Mouse (Mus musculus): Measurements from ENCODE around the gene Tssc4. TPM values are rescaled to one million over a fixed set of nuclear protein-coding genes. Genes with fewer than 3 reads are reported as not detected.

Gene Tssc4
- polyA plus RNA-seq, 1 experiment from 2014 or later = 91.7 TPM

GRCm38 (mm10) chr7:143106672-143107465 is 37.8 kb downstream of the Tssc4 start:
- ATAC-seq (ENCODE audit: low FRiP score, low read depth) = no peak
- Histone ChIP-seq H3K27me3 (replicated peaks) (peaks cover 43% of the 10 kb centered on the region), H3K9me3 (no peaks in the 10 kb centered on the region), H3K9ac (no peak overlapping the region), H3K4me3 (peak overlapping the region; percentile 21), H3K36me3 (no peaks in the 10 kb centered on the region), H3K27ac (no peak overlapping the region), H3K4me2 (replicated peaks) (peak overlapping the region; percentile 58), H3K4me1 (peaks cover 8% of the 10 kb centered on the region)
- 8% methylated on average over 53 of the region's 57 CpGs for WGBS

DNA sequence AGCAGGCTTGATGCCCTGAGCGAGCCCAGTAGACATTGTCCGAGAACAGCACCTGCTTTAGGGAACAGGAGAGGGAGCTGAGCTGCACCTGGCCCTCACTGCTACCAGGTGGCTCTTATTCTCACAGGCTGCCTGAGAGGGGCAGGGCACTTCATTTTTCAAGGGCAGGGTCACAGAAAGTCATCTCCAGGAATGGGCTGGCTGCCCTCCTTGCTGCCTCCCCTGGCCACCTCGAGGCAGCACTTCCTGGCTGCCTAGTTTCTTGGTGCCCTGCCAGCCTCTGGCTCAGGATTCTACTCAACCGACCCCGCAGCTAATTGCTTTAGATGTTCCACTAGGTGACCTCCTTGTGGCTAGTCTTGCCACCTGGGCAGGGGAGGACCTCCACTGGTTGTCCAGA is 39.2 kb downstream of the Tssc4 start:
- H3K27ac ChIP-seq = no peak overlapping the region
- peaks cover 43% of the 10 kb centered on the region for H3K27me3 ChIP-seq (replicated peaks)
- H3K9ac ChIP-seq = no peak overlapping the region
- H3K4me2 ChIP-seq (replicated peaks) = no peak overlapping the region
- H3K4me3 ChIP-seq = no peak overlapping the region
- no peaks in the 10 kb centered on the region for H3K36me3 ChIP-seq
- no peaks in the 10 kb centered on the region for H3K9me3 ChIP-seq
- peaks cover 8% of the 10 kb centered on the region for H3K4me1 ChIP-seq
- WGBS = 44% methylated on average over 5 of the region's 5 CpGs
- ATAC-seq (ENCODE audit: low FRiP score, low read depth) = no peak

DNA sequence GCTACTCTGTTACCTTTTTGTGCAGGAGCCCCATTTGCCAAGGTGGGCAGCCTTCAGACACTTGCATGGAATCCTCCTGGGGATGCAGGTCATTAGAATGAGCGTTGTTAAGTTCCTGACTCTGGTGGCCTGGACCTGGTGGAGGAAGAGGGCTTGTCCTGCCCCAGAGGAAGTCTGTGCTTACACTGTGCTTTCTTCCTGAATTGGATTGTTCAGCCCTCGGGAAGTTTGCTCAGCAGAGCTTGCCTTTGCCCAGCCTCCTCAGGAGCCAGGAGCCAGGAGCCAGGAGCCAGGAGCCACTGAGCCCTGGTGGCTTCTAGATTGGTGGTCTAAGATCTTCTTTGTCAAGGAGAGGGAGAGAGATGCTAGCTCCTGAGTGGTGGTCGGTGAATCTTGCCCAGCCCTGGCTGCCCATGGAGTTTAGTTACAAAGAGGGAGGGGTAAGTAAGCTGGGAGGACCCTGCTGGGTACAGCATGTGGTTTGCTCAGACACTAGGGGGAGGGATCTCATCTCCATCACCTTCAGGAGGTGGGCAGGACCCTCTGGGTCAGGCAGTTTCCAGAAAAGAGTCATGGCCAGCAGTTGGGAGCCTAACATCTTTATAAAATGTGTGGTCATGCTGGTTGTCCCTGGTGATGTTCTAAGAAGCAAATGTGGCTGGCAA is 40.1 kb downstream of the Tssc4 start:
- Histone ChIP-seq H3K4me1 (peaks cover 8% of the 10 kb centered on the region), H3K4me3 (no peak overlapping the region), H3K4me2 (replicated peaks) (no peak overlapping the region), H3K27me3 (replicated peaks) (peaks cover 43% of the 10 kb centered on the region), H3K9ac (no peak overlapping the region), H3K27ac (no peak overlapping the region), H3K9me3 (peaks cover 1% of the 10 kb centered on the region; the same call in 1 of the 2 replicates), H3K36me3 (no peaks in the 10 kb centered on the region)
- 30% methylated on average over 3 of the region's 3 CpGs for WGBS
- no peak for ATAC-seq (ENCODE audit: low FRiP score, low read depth)

DNA sequence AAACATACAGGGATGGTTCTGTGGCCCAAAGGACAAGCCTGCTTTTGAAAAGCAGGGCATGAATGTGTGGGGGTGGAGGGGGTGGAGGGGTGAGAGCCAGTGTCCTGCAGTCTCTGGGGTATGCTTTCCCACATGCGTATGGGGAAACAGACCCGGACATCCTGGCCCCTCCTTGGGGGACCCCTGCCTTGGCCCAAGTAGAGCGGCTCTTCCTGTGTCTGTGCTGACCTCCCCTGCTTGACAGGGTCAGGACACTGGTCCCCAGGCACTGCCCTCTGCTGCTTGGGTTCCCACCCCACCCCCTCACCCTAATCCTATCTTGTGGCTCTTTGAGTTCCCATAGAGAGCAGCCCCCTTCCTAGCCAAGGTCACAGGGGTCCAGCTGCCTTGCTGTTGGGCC is 40.6 kb downstream of the Tssc4 start:
- H3K36me3 ChIP-seq = no peaks in the 10 kb centered on the region
- ATAC-seq (ENCODE audit: low FRiP score, low read depth) = no peak
- 76% methylated on average over 3 of the region's 3 CpGs for WGBS
- no peak overlapping the region for H3K9ac ChIP-seq
- no peak overlapping the region for H3K4me2 ChIP-seq (replicated peaks)
- peaks cover 3% of the 10 kb centered on the region; the same call in 1 of the 2 replicates for H3K9me3 ChIP-seq
- peaks cover 8% of the 10 kb centered on the region for H3K4me1 ChIP-seq
- H3K27ac ChIP-seq = no peak overlapping the region
- peaks cover 41% of the 10 kb centered on the region for H3K27me3 ChIP-seq (replicated peaks)
- no peak overlapping the region for H3K4me3 ChIP-seq

- Histone ChIP-seq H3K4me3 (no peak overlapping the region), H3K9ac (no peak overlapping the region), H3K27ac (no peak overlapping the region), H3K27me3 (replicated peaks) (peaks cover 32% of the 10 kb centered on the region), H3K9me3 (peaks cover 3% of the 10 kb centered on the region; the same call in 1 of the 2 replicates), H3K4me1 (peaks cover 8% of the 10 kb centered on the region), H3K36me3 (no peaks in the 10 kb centered on the region), H3K4me2 (replicated peaks) (no peak overlapping the region)
- ATAC-seq (ENCODE audit: low FRiP score, low read depth) = no peak
- 65% methylated on average over 1 of the region's 1 CpGs for WGBS
These were observed 41.8 kb downstream of the Tssc4 start for GRCm38 (mm10) chr7:143110803-143111202.

DNA sequence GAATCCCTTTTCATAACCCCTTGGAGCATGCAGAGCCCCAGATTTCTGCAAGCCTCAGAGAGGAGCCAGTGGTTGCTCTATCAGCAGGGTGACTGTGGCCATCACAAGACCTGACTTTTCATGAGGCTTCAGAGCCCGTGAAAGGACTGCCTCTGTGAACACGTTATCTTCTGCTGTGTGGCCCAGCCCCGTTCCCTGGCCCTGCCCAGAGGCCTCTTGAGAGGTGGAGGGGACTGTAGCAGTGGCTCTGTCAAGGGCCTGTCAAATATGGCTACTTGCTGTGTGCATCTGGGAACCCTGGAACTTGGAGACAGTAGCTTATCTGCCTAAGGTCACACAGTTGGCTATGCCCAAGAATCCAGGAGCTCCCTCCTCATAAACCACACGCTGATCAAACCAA is 42.7 kb downstream of the Tssc4 start:
- Histone ChIP-seq H3K36me3 (no peaks in the 10 kb centered on the region), H3K9ac (no peak overlapping the region), H3K27me3 (replicated peaks) (peaks cover 22% of the 10 kb centered on the region), H3K4me3 (no peak overlapping the region), H3K4me1 (peaks cover 8% of the 10 kb centered on the region), H3K27ac (no peak overlapping the region), H3K4me2 (replicated peaks) (no peak overlapping the region), H3K9me3 (peaks cover 3% of the 10 kb centered on the region; the same call in 1 of the 2 replicates)
- no peak for ATAC-seq (ENCODE audit: low FRiP score, low read depth)
- WGBS = 80% methylated on average over 4 of the region's 4 CpGs

DNA sequence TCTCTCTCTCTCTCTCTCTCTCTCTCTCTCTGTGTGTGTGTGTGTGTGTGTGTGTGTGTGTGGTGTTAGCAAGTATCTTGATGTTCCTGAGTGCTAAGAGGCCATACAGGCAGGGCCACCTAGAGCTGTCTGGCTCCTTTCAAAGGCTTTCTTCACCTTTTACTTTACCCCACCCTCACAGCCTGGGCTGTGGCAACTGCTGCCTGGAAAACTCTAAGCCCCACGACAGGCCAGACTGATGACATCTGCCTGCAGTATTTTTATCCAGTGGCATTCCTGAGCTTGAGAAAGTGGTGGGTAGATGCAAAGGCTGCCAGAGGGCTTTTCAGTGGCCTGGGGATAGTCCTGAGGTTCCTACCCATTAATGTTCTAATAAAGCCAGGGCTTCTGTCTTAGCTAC is 43.3 kb downstream of the Tssc4 start:
- Histone ChIP-seq H3K4me1 (peaks cover under 1% of the 10 kb centered on the region), H3K27me3 (replicated peaks) (peaks cover 16% of the 10 kb centered on the region), H3K4me2 (replicated peaks) (no peak overlapping the region), H3K27ac (no peak overlapping the region), H3K9me3 (peaks cover 3% of the 10 kb centered on the region; the same call in 1 of the 2 replicates), H3K9ac (no peak overlapping the region), H3K36me3 (no peaks in the 10 kb centered on the region), H3K4me3 (no peak overlapping the region)
- WGBS = 52% methylated on average over 1 of the region's 1 CpGs
- no peak for ATAC-seq (ENCODE audit: low FRiP score, low read depth)

GRCm38 (mm10) chr7:143114773-143115172 is 45.7 kb downstream of the Tssc4 start:
- peaks cover 3% of the 10 kb centered on the region; the same call in 1 of the 2 replicates for H3K9me3 ChIP-seq
- H3K27ac ChIP-seq = no peak overlapping the region
- H3K4me1 ChIP-seq = peaks cover 4% of the 10 kb centered on the region; the same call in 1 of the 2 replicates
- H3K9ac ChIP-seq = no peak overlapping the region
- H3K36me3 ChIP-seq = no peaks in the 10 kb centered on the region
- H3K4me3 ChIP-seq = no peak overlapping the region
- no peak for ATAC-seq (ENCODE audit: low FRiP score, low read depth)
- H3K4me2 ChIP-seq (replicated peaks) = no peak overlapping the region
- H3K27me3 ChIP-seq (replicated peaks) = no peaks in the 10 kb centered on the region

DNA sequence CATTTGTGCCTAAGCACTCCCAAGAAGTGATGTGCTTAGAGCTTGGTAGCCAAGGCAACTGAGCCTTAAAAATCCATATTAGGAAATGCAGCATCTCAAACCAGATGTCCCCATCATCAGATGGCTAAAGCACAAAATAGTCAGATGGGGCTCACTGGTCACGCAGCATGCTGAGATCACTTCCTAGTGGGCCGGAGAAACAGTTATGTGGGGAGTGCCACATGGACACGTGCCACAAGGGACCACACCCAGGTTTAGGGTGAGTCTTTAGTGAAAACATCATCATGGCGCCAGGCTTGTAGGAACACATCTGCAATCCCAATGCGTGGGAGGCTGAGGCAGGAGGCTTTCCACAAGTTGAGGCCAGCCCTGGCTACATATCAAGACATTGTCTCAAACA is 47.5 kb downstream of the Tssc4 start:
- Histone ChIP-seq H3K36me3 (no peaks in the 10 kb centered on the region), H3K27ac (no peak overlapping the region), H3K9ac (no peak overlapping the region), H3K4me1 (peaks cover 11% of the 10 kb centered on the region; the same call in 1 of the 2 replicates), H3K9me3 (peaks cover 3% of the 10 kb centered on the region; the same call in 1 of the 2 replicates), H3K4me2 (replicated peaks) (no peak overlapping the region), H3K27me3 (replicated peaks) (no peaks in the 10 kb centered on the region), H3K4me3 (no peak overlapping the region)
- 83% methylated on average over 5 of the region's 5 CpGs for WGBS
- ATAC-seq (ENCODE audit: low FRiP score, low read depth) = no peak

- Histone ChIP-seq H3K27ac (no peak overlapping the region), H3K9ac (no peak overlapping the region), H3K4me1 (peaks cover 19% of the 10 kb centered on the region), H3K36me3 (no peaks in the 10 kb centered on the region), H3K4me3 (no peak overlapping the region), H3K27me3 (replicated peaks) (no peaks in the 10 kb centered on the region), H3K4me2 (replicated peaks) (no peak overlapping the region), H3K9me3 (no peaks in the 10 kb centered on the region)
- 6% methylated on average over 1 of the region's 1 CpGs for WGBS
- no peak for ATAC-seq (ENCODE audit: low FRiP score, low read depth)
These were observed 50.4 kb downstream of the Tssc4 start for GRCm38 (mm10) chr7:143119407-143119806.

- no peak overlapping the region for H3K9ac ChIP-seq
- H3K27me3 ChIP-seq (replicated peaks) = no peaks in the 10 kb centered on the region
- no peaks in the 10 kb centered on the region for H3K36me3 ChIP-seq
- no peak overlapping the region for H3K4me3 ChIP-seq
- H3K4me1 ChIP-seq = peaks cover 23% of the 10 kb centered on the region
- H3K27ac ChIP-seq = no peak overlapping the region
- 74% methylated on average over 3 of the region's 3 CpGs for WGBS
- H3K9me3 ChIP-seq = no peaks in the 10 kb centered on the region
- no peak overlapping the region for H3K4me2 ChIP-seq (replicated peaks)
- no peak for ATAC-seq (ENCODE audit: low FRiP score, low read depth)
These were observed 50.8 kb downstream of the Tssc4 start for GRCm38 (mm10) chr7:143119826-143120225.

Measured in neural tube, embryonic 12.5 days (tissue).